Mouse (Mus musculus): ENCODE data around the gene Sox15. TPM values are rescaled to one million over a fixed set of nuclear protein-coding genes. Genes with fewer than 3 reads are reported as not detected.
A peak's percentile ranks its signal among the peaks of the same experiment; 100 is the strongest.
"Not testable (repeated sequence)": the region's sequence is repeated elsewhere in the genome, so short reads cannot be mapped to it uniquely, and the experiment has no call there.

Gene Sox15
- total RNA-seq, 2 experiments from 2014 or later: not detected

- intact Hi-C loops (cut with DNase I): no loop called here
- DNase-seq (ENCODE audit: low spot score in 2 of 2): no peak
These were observed 37.2 kb downstream of the Sox15 start for GRCm38 (mm10) chr11:69692196-69692811.

GRCm38 (mm10) chr11:69692863-69693262 lies 37.7 kb downstream of the Sox15 start:
- intact Hi-C loops (cut with DNase I): no loop called here
- no peak for DNase-seq (ENCODE audit: low spot score in 2 of 2)

GRCm38 (mm10) chr11:69693421-69693965 lies 38.4 kb downstream of the Sox15 start:
- intact Hi-C loops (cut with DNase I): no loop called here
- no peak for DNase-seq (ENCODE audit: low spot score in 2 of 2)

- DNase-seq (ENCODE audit: low spot score in 2 of 2): peak in 1 of 2 experiments; percentile 73
- intact Hi-C loops (cut with DNase I): no loop called here
These were observed 39.9 kb downstream of the Sox15 start for GRCm38 (mm10) chr11:69695046-69695360.

- intact Hi-C loops (cut with DNase I): no loop called here
- peak in 1 of 2 experiments; percentile 53 for DNase-seq (ENCODE audit: low spot score in 2 of 2)
These were observed 40.5 kb downstream of the Sox15 start, which contains the start of the genes Tnfsf12 and Tnfsfm13 for GRCm38 (mm10) chr11:69695361-69696181. TSS of gene Tnfsf12 (minus strand) at chr11:69695849. TSS of gene Tnfsfm13 (minus strand) at chr11:69696098.

- DNase-seq (ENCODE audit: low spot score in 2 of 2): no peak
- intact Hi-C loops (cut with DNase I): no loop called here
These were observed 42.3 kb downstream of the Sox15 start for GRCm38 (mm10) chr11:69697396-69697795.

- DNase-seq (ENCODE audit: low spot score in 2 of 2): no peak
- intact Hi-C loops (cut with DNase I): no loop called here
These were observed 43.5 kb downstream of the Sox15 start for GRCm38 (mm10) chr11:69698574-69698973.

- no peak for DNase-seq (ENCODE audit: low spot score in 2 of 2)
- intact Hi-C loops (cut with DNase I): no loop called here
These were observed 44.5 kb downstream of the Sox15 start for GRCm38 (mm10) chr11:69699595-69699994.

GRCm38 (mm10) chr11:69702886-69703285 lies 47.8 kb downstream of the Sox15 start:
- intact Hi-C loops (cut with DNase I); DNase-seq (ENCODE audit: low spot score in 2 of 2): not testable (repeated sequence)

- intact Hi-C loops (cut with DNase I); DNase-seq (ENCODE audit: low spot score in 2 of 2): not testable (repeated sequence)
These were observed 48.3 kb downstream of the Sox15 start for GRCm38 (mm10) chr11:69703381-69703780.

- intact Hi-C loops (cut with DNase I): no loop called here
- DNase-seq (ENCODE audit: low spot score in 2 of 2): no peak
These were observed 48.9 kb downstream of the Sox15 start for GRCm38 (mm10) chr11:69703814-69704612.

GRCm38 (mm10) chr11:69704613-69705010 lies 49.5 kb downstream of the Sox15 start:
- DNase-seq (ENCODE audit: low spot score in 2 of 2): no peak
- intact Hi-C loops (cut with DNase I): no loop called here

Small RNAs within 50 kb of the gene (microRNA-seq; reads per million reads assigned to microRNA genes)
- gene Mir1934 (5.0 to 5.7 reads per million in 2 experiments), gene Mir467f (0 reads per million in 2 experiments)

Other genes with a start within 250 kb of the Sox15 start
- 10 to 100 TPM; 33.0 to 33.3 TPM for gene Kdm6b, start 241.6 kb upstream of the Sox15 start, total RNA-seq (2021)
- 1 to 10 TPM; 3.5 to 3.6 TPM for gene Dnah2, start 106.2 kb upstream of the Sox15 start, total RNA-seq (2021)
- 100 to 1,000 TPM in 1 of 2 experiments, 10 to 100 TPM in 1; 71.8 to 100 TPM for gene Efnb3, start 95.1 kb upstream of the Sox15 start, total RNA-seq (2021)
- gene Wrap53, start 75.1 kb upstream of the Sox15 start, total RNA-seq (2021): 1 to 10 TPM; 6.9 to 8.3 TPM
- 10 to 100 TPM; 21.2 to 21.9 TPM for gene Trp53, start 75.0 kb upstream of the Sox15 start, total RNA-seq (2021)
- gene Atp1b2, start 49.4 kb upstream of the Sox15 start, total RNA-seq (2021): 100 to 1,000 TPM; 451 to 452 TPM
- gene Shbg, start 37.4 kb upstream of the Sox15 start, total RNA-seq (2021): not detected
- 10 to 100 TPM in 1 of 2 experiments, 1 to 10 TPM in 1; 9.9 to 10.2 TPM for gene Sat2, start 33.3 kb upstream of the Sox15 start, total RNA-seq (2021)
- gene Fxr2, start 22.3 kb upstream of the Sox15 start, total RNA-seq (2021): 100 to 1,000 TPM; 107 TPM
- 10 to 100 TPM; 77.6 to 83.7 TPM for gene Mpdu1, start 7.3 kb downstream of the Sox15 start, total RNA-seq (2021)
- 10 to 100 TPM; 13.5 to 13.8 TPM for gene Cd68, start 10.8 kb downstream of the Sox15 start, total RNA-seq (2021)
- gene Eif4a1, start 17.1 kb downstream of the Sox15 start, total RNA-seq (2021): 100 to 1,000 TPM; 368 to 371 TPM
- gene Senp3, start 26.8 kb downstream of the Sox15 start, total RNA-seq (2021): 100 to 1,000 TPM in 1 of 2 experiments, 10 to 100 TPM in 1; 91.5 to 102 TPM
- 1 to 10 TPM; 1.7 to 2.0 TPM for gene Tnfsf13, start 30.5 kb downstream of the Sox15 start, total RNA-seq (2021)
- gene Tnfsf12, start 40.5 kb downstream of the Sox15 start, total RNA-seq (2021): 1 to 10 TPM; 5.8 to 7.6 TPM
- gene Tnfsfm13, start 40.8 kb downstream of the Sox15 start, total RNA-seq (2021): under 1 TPM; 0.81 to 0.95 TPM
- gene Polr2a, start 103.3 kb downstream of the Sox15 start, total RNA-seq (2021): 10 to 100 TPM; 54.3 to 54.4 TPM
- not detected for gene Slc35g3, start 106.7 kb downstream of the Sox15 start, total RNA-seq (2021)
- gene Zbtb4, start 110.6 kb downstream of the Sox15 start, total RNA-seq (2021): 10 to 100 TPM; 71.1 to 86.9 TPM
- under 1 TPM; 0.76 to 0.79 TPM for gene Chrnb1, start 140.6 kb downstream of the Sox15 start, total RNA-seq (2021)
- 10 to 100 TPM; 15.4 to 20.4 TPM for gene Fgf11, start 146.5 kb downstream of the Sox15 start, total RNA-seq (2021)
- not detected for gene Tmem102, start 150.3 kb downstream of the Sox15 start, total RNA-seq (2021)
- gene Gm39566, start 160.0 kb downstream of the Sox15 start, total RNA-seq (2021): not detected
- gene Spem2, start 163.2 kb downstream of the Sox15 start, total RNA-seq (2021): not detected
- under 1 TPM in 1 of 2 experiments, not detected in 1; 0.32 TPM for gene Spem1, start 166.9 kb downstream of the Sox15 start, total RNA-seq (2021)
- 100 to 1,000 TPM; 277 to 281 TPM for gene Nlgn2, start 182.5 kb downstream of the Sox15 start, total RNA-seq (2021)
- gene Tmem256, start 183.2 kb downstream of the Sox15 start, total RNA-seq (2021): 100 to 1,000 TPM; 160 to 167 TPM
- gene Plscr3, start 191.1 kb downstream of the Sox15 start, total RNA-seq (2021): 10 to 100 TPM; 19.5 to 22.3 TPM
- gene Tnk1, start 203.4 kb downstream of the Sox15 start, total RNA-seq (2021): not detected
- not detected for gene Tmem95, start 222.7 kb downstream of the Sox15 start, total RNA-seq (2021)
- gene Kctd11, start 226.1 kb downstream of the Sox15 start, total RNA-seq (2021): 1 to 10 TPM in 1 of 2 experiments, under 1 TPM in 1; 0.86 to 1.4 TPM
- not detected for gene Acap1, start 240.2 kb downstream of the Sox15 start, total RNA-seq (2021)
- under 1 TPM in 1 of 2 experiments, not detected in 1; 0.38 TPM for gene 2810408A11Rik, start 245.7 kb downstream of the Sox15 start, total RNA-seq (2021)
- gene Neurl4, start 245.8 kb downstream of the Sox15 start, total RNA-seq (2021): 100 to 1,000 TPM; 121 to 125 TPM

Measured in left cerebral cortex, postnatal 14 days (tissue).